Comparison of ENCODE assay signal across 2 mouse cellular contexts in genomic region chr7:127346676-127347075, GRCm38 (mm10).
TF ChIP-seq lines count a peak whose summit lies in the region.

No protein-coding gene starts in this region.

TF ChIP-seq in CH12.LX, 34 proteins besides CTCF, POLR2A, EP300 and RAD21 (continued from another document):
- no peak for TF ChIP-seq USF2 (conservative IDR thresholded peaks at IDR 0.05; ENCODE audit: low read depth, low read length)
- TF ChIP-seq MAZ (IDR thresholded peaks at IDR 0.05; ENCODE audit: low read depth, low read length) = no peak
- no peak for TF ChIP-seq NRF1 (IDR thresholded peaks at IDR 0.05; ENCODE audit: low read depth, low read length)
- TF ChIP-seq GABPA (IDR thresholded peaks at IDR 0.05; ENCODE audit: insufficient replicate concordance, low read depth, low read length) = no peak
- TF ChIP-seq MXI1 (IDR thresholded peaks at IDR 0.05; ENCODE audit: low read depth, low read length) = no peak
TF ChIP-seq in CH12.LX: peak in this region for 0.

TF ChIP-seq in myocyte, 11 proteins besides CTCF, POLR2A, EP300 and RAD21 (continued from another document):
- TF ChIP-seq REST (IDR thresholded peaks at IDR 0.05; ENCODE audit: insufficient read depth, insufficient read length) (no peak), E2F4 (IDR thresholded peaks at IDR 0.05; ENCODE audit: insufficient read depth) (no peak), TCF12 (IDR thresholded peaks at IDR 0.05; ENCODE audit: insufficient read depth, poor library complexity, severe bottlenecking) (no peak), MAX (IDR thresholded peaks at IDR 0.05; ENCODE audit: low read depth) (no peak), TCF3 (IDR thresholded peaks at IDR 0.05; ENCODE audit: insufficient read length, low read depth) (no peak), CEBPB (IDR thresholded peaks at IDR 0.05; ENCODE audit: insufficient read depth, poor library complexity, severe bottlenecking) (no peak), MYOD1 (IDR thresholded peaks at IDR 0.05; ENCODE audit: control insufficient read depth in 1 of 3, insufficient read length in 2 of 3, low read depth in 2 of 3) (no peak)
